Mouse (Mus musculus) cerebellum, adult 11 months (tissue): ENCODE results near the gene Tgm7.

Experiments
- DNase-seq: peaks from one replicate; pipeline ENCODE4 v3.0.0; 2022

The Tgm7 gene

DNA sequence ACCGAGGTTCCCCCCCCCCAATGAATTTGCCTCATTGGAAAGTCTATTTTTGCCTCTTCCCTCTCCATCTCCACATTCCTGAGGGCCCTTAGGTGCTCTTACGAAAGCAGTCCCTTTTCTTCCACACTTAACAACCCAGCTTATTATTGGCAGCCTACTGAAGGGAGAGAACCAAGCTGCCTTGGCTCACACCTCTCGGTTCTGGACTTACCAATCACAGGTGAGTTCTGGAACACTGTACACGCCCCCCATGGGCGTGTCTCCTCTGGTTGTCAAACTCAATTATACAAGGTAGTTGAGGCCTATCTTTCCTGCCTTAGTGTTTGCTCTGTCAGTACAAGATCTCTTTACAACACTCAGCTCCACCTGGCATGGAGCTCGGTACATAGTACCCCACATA, 37.7 kb downstream of the Tgm7 start:
- DNase-seq, result no peak

DNA sequence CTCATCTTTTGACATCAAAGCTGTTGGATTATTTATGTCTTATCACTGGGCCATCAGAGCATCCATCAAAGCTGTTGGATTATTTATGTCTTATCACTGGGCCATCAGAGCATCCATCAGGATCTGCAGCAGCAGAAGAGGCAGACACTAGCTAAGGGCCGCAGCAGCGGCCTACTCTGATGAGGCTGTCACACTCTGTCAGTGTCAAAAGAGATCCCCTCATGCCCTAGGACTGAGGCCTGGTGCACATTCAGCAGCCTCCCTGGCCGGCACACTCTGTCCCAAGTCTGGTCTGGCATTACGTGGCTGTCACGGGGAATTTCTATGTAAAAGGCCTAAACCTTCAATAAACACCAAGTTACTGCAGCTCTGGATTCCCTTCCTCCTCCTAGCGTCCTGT, 40.1 kb downstream of the Tgm7 start:
- DNase-seq, result no peak

DNA sequence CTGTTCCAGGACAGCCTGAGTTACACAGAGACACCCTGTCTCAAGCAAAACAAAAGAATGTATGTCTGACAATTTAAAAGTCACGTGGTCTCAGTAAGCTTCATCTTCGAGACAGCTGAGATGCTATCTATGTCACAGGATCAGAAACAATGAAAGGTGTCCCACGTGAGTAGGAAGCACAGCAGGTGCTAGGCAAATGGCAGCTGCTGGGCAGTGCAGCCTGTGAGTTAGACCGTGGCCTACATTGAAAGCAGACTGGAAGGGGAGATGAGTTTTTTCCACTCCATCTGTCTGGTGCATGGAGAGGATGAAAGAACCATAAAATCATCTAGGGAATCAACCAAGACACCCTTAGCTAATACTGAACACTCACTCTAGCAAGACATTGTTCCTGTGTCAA, 42.5 kb downstream of the Tgm7 start:
- DNase-seq, result no peak

DNA sequence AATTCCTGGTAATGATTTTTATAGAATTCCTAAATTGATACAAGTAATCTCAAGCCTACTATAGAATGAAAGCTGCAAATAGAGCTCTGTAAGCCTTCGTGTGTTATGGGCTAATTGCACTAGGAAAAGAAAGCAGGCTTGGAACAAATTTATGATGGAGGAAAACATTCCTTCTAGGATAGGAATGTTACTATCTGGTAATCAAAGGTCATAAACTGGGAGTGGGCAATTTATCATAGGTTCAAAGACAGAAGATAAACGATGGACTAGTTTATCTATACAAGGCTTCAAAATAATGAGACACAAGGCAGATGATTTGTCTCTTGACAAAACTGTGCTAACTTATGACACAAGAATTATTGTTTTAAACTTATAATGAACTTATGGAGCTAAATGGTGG, 48.3 kb downstream of the Tgm7 start:
- DNase-seq, result no peak

DNA sequence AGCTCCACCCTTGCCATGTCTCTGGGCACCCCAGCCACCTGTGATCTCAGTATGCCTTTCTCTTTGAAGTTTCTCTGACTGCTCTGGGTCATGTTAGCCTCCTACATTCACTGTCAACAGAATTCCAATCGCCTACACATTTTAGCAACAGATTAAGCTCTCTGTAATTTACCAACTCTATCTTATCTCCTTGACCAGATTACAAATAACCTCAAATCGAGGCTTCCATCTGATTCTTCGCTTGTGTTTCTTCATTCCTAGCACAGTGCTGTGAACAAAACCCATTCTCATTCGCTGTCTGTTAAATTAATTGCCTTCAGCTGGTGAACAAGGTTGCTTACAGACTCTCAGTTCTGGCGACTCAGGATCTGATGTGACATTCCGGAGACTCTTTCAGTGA, 51.6 kb downstream of the Tgm7 start:
- no peak for DNase-seq

DNA sequence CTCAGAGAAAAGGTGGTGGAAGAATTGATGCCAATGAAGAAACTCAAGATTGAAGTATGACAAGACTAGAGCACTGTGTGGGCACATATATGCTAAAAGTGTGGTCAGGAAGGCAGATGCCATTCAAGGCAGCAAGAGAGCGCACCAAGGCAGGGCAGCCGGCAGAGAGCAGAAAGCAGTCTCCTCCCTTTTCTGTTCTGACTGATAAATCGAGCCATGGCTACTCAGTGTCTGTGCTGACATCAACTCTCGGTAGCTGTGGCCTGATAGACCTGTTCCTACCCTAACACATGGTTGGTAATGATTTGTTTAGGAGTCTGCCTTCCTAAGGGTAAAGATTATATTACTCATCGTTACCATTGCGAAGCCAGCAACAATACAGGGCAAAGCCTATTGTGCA, 53.7 kb downstream of the Tgm7 start:
- no peak for DNase-seq

DNA sequence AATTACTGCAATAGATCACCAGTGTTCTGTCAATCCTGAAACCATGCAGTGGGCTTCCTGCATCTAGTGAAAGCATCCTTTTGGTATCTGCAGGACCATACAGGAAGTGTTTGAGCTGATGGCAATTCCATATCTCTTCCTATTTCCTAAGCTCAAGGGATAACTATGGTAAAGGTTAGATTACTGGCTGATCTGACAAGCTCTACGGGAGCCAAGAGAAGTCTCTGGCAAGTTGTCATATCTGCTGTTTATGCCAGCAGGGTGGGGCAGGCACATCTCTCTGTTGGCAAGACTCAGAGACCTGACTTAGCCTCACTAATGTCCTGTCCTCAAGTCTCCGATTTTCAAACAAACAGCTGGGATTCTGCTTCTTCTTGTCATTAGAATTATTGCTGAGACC, 55.5 kb downstream of the Tgm7 start:
- DNase-seq, result peak; percentile 17

DNA sequence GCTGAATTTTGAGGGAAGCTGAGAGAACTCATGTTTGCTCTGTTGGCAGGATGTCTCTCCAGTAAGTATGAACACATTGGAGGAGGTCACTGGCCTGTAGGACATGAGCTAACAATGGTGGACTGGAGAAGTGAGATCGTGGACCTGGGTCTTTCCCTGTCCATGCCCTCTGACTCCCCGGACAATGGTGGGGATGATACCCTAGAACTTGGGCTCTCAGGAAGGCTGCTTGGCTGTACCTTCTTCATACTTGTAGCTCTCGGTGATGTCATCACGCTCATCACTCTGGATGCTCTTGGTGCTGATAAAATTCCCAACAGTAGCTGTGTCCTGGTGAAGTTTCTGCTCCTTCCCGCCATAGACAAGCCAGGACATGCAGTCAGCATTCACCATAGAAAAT, 57.4 kb downstream of the Tgm7 start:
- DNase-seq, result no peak

DNA sequence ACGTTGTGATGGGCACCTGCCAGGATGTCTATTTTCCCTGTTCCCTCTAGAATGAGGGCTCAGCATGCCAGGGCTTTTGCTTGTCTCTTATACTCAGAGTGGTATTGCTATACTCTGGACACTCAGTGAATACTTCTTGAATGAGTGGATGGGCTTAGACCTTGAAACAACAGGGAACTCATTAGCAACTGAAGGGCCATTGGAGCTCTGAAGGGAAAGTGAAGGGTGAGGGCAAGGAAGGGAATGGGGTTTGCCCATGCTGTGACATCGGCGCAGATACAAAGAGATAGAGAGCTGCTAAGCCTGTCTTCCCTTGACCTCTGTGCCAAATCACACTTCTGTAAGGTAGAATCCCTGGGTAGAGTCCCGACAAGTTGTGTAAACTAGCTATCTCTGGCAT, 63.9 kb downstream of the Tgm7 start:
- DNase-seq, result no peak
